Mouse (Mus musculus) left cerebral cortex, postnatal 36 days (tissue): ENCODE results near the gene Ccdc85c. TPM values are rescaled to one million over a fixed set of nuclear protein-coding genes. Genes with fewer than 3 reads are reported as not detected.

Experiments used
- DNase-seq, 2 experiments: peaks; one replicate each; pipeline ENCODE4 v3.0.0; 2021 to 2022; ENCODE audit warnings: low spot score in 2 of 2, mixed read lengths in 1 of 2
- intact Hi-C: fragments of 180-260 bp; cut with DNase I; formaldehyde crosslinking; loops from one replicate; pipeline ENCODE4 v1.15.1; 2025
- total RNA-seq, 2 experiments: library from RNA; stranded (reverse); gene quantifications; 2 replicates each; pipeline ENCODE4 v1.2.3; 2021

The Ccdc85c gene
- total RNA-seq, 2 experiments from 2014 or later = 75.2 to 77.4 TPM

DNA sequence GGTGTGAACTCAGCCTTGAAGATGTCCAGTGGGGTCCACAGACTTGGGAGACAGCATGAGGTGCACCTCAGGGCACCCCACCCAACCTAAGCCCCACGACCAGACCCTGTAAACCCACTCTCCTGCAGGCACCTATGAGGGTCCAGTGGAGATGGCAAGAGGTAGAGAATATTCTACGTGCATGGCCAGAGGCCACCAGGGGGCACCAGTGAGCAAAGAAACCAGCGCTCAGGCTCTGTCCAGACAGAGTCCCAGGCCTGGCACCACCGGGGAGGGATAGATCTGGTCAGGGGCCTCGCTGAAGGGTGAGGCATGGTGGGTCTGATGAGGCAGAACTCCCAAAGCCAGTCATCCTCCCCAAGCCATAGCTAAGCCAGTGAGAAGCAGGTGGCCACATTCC lies 68.6 kb downstream of the Ccdc85c start:
- DNase-seq = peak in 1 of 2 experiments; percentile 72
- intact Hi-C loops = loop anchor here (10.0 kb wide), 1 partner anchor 308 kb away; no protein-coding TSS in a partner anchor

- no peak for DNase-seq
- intact Hi-C loops = loop anchor here (10.0 kb wide), 1 partner anchor 310 kb away; no protein-coding TSS in a partner anchor
Measured at GRCm38 (mm10) chr12:108204978-108205377, 70.2 kb downstream of the Ccdc85c start.

DNA sequence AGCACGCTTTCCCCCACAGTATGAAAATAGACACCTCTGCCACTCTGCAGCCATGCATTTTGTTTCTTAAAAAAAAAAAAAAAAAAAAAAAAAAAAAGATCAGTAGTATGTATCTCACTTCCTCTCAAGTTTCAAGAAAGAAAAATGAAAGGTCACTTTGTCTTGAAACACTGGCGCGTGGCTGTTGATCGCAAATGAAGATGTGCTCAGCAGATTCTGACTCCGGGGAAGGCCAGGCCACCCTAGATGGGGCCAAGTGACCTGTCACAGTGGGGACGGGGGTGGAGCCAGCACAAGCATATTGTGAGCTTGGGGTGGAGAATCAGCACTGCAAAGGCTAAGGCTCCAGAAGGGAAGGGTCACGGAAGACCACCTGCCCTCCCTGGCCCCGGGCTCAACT lies 71.3 kb downstream of the Ccdc85c start:
- intact Hi-C loops = loop anchor here (10.0 kb wide), 1 partner anchor 311 kb away; no protein-coding TSS in a partner anchor
- DNase-seq = no peak

- DNase-seq = no peak
- intact Hi-C loops = loop anchor here (10.0 kb wide), 1 partner anchor 315 kb away; no protein-coding TSS in a partner anchor
Measured at GRCm38 (mm10) chr12:108200094-108200493, 75.1 kb downstream of the Ccdc85c start.

DNA sequence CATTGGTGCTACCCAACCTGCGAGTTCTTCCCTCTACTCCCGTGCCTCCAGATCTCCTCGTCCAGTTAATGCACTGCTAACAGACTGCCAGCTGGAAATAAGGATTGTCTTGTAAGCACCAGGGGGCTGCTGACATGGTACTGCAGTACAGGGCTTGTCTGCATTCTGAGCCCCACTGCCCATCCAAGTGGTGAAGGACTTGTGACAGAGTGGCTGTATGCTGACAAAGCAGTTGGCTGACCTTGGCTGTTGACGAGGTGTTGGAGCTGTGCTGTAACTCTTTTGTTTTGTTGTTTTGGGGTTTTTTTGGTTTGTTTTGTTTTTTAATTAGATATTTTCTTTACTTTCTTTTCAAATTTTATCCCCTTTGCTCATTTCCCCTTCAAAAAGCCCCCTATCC lies 76.8 kb downstream of the Ccdc85c start:
- intact Hi-C loops = no loop called here
- DNase-seq = no peak

DNA sequence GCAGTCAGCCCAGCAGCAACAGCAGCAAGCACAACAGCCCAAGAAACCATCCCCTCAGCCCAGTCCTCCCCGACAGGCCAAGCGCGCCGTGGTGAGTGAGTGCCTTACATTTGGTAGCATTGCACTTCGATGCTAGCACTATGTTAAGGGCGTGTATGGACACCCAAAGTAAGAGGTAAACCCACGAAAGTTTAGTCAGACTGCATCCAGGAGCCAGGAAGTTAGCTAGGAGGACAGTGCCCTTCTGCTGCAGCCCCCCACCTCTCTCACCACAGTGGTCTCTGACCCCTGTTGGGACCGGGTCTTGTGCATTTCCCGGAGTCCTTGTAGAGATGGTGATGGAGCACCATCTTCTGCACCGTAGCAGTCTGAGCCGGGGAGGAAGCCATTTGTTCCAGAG lies 79.5 kb downstream of the Ccdc85c start:
- no peak for DNase-seq
- intact Hi-C loops = no loop called here

DNA sequence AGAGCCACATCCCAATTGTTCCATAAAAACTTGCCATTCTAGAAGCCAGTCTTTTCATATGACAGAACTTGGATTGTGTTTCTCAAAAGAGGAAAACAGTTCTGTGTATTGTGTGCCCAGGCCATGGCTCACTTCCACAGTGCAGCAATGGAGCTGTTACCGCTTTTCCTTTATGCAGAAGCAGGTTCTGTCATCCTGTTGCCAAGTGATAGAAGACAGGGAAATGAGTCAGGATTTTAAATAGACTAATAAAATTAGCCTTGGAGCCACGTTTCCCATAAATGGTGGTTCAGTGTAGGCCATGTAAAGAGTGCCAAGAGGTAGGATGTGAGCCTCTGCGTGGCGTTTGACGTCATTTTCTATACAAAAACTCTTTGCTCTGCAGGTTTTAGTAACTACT lies 81.3 kb downstream of the Ccdc85c start:
- peak in 1 of 2 experiments; percentile 19 for DNase-seq
- intact Hi-C loops = no loop called here

DNA sequence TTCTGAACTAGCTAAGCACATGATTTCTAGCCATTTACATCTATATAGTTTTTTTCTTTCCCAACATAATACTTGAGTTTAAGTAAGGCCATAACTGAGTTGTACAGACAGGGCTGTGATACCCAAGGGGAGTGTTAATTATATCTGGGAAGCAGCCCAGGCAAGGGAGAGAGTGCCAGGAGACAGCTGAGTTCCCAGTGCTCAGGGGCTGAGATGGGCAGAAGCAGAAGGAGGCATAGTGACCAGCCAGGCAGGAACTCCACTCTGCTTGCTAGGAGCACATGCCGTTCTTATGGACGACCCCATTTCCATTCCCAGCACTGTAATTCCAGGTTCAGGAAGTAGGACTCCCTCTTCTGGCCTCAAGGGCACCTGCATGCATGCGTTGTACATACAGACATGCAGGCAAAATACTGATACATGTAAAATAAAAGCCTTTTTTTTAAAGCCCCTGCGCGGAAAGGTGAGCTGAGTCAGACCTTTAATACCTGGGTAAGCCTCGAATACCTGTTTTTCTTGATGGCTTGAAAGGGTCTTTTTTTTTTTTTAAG lies 87.6 kb downstream of the Ccdc85c start:
- intact Hi-C loops = no loop called here
- no peak for DNase-seq

DNA sequence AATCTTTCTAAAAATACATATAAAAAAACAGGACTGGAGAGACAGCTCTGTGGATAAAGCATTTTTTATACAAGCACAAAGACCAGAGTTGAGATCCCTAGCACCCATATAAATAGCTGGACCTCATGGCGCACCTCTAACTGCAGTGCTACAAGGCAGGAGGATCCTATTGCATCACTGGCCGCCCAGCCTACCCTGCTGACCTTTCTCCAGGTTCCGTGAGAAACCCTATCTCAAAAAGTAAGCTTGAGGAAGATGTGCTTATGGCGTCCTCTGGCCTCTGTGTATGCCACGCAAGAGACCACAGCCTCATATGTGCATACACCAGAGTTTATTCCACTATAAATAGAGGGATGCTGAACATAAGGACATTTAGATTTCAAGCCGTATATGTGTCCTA lies 93.5 kb downstream of the Ccdc85c start:
- no peak for DNase-seq
- intact Hi-C loops = no loop called here

GRCm38 (mm10) chr12:108179321-108180266 lies 95.6 kb downstream of the Ccdc85c start, which contains the start of gene Ccnk:
Gene Ccnk, plus strand, starts transcription at chr12:108179579.
- intact Hi-C loops = no loop called here
- peak; percentile 99 for DNase-seq

DNA sequence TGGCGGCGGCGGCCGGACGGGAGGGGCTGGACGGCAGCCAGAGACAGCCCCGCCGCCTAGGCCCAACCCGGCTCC lies 96.1 kb downstream of the Ccdc85c start, which contains the start of gene Setd3:
Gene Setd3, minus strand, starts transcription at position 69 of the 75 bp plus-strand sequence.
- DNase-seq = no peak

DNA sequence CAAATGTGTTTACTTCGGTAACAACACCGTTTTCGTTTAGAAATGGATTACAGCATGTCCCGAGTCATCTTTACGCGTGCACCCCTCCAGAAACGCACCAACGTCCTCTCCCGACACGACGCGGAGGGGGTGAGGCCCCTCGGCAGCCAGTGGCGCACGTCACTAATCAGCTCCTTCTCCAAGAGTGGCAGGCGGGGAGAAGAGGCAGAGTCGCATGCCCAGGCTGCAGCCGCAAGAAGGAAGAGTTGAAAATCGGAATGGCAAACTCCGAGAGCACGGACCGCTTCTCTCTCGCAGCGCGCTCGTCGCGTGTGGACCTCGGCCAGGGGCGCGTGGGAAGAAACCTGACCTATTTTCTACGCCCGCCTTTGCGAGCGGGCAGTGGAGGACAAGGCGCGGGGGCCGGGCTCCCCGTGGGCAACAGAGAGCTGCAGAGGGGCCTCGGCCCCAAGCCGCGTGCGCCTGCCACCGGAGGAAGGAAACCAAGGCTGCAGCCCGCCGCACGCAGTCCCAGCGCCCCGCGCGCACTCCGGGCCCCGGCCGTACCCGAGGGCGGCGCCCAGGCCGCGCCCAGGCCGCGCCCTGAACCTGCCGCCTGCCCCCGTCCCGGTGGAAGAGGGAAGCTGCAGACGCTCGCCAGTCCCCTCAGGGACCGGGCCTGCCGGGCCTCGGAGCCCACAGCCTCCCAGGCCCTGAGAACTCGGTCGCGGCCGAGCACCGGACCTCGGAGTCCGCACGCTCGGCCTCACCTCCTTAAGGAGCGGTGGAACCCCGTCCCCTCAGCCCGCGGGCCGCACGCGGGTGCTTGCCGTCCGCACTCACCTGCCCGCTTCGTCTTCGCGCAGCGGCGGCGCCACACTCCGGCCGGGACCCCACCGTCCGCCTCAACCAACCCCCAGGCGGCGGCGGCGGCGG lies 96.6 kb downstream of the Ccdc85c start:
- intact Hi-C loops = no loop called here

More for the DNA sequence above, 96.1 kb downstream of the Ccdc85c start, which contains the start of gene Setd3:
- intact Hi-C loops = no loop called here

DNA sequence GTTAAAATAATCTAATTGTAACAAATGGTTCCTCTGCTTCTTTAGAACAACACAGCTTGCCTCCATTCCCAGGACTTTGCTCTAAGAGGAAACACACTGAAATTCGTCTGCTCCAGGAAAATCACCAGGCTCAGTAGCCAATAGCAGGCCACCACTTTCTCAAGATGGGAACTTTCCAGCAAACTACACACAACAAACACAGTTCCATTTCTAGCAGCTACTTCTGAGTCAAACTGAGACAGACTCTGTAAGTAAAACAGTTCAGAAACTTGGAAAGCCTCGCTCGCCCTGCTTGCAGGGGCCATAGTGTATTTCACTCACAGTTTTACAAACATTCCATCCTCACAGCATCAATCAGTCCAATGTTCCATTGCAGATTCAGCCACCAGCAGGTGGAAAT lies 98.9 kb downstream of the Ccdc85c start:
- no peak for DNase-seq
- intact Hi-C loops = no loop called here

More for the DNA sequence above, 96.6 kb downstream of the Ccdc85c start:
- peak; percentile 76 to 78 for DNase-seq

DNA sequence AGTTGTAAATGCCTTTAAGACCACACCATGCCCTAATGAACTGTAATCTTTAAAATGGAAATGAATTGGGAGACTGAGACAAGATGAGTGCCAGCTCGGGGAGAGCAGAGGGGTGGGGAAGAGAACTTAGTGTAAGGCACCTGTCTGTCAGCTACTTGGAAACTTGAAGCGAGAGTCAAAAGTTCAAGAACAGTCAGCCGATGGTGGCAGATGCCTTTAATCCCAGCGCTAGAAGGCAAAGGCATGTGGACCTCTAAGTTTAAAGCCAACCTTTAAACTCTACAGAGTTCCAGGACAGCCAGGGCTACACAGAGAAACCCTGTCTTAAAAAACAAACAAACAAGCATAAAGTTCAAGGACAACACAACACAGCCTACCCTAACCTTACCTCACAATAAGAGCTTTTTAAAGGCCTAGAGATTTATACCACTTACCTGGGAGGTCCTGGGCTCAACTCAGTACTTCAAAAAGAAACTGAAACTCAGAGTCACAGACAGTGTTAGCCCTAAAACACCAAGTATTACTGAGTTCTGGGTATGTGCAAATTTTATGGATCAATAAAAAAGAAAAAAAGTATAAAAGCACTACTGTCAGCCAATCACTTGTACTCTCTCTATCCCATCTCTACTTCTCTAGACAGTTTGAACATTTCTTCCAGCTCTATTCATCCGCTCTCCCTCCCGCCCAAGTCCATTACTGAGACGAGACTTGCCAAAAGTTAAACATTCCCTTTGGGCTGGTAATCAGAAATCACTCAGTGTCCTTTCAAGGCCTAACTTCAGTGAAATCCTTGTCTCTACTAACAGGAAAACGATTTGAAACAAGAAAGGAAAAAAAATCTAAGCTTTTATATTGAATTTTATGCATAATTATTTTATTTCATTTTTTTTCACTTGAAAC lies 100.4 kb downstream of the Ccdc85c start:
- no peak for DNase-seq
- intact Hi-C loops = no loop called here

DNA sequence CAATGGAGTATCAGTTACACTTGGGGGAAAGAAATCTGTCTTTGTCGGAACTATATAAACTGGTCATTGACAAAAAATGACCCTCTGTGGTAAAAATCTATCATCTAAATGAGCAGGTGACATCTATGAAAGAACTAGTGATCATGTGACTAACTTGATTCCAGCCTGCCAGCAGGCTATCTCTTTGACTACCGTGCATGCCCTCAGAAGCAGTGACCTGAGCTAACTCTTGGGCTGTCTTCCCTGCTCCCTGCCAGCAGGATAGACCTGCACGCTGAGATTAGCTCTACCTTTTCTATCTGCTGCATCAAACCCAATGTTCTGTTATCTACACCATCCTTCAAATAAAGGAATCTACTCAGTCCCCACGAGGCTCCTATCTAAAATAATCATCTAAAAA lies 102.6 kb downstream of the Ccdc85c start:
- intact Hi-C loops = no loop called here
- no peak for DNase-seq

DNA sequence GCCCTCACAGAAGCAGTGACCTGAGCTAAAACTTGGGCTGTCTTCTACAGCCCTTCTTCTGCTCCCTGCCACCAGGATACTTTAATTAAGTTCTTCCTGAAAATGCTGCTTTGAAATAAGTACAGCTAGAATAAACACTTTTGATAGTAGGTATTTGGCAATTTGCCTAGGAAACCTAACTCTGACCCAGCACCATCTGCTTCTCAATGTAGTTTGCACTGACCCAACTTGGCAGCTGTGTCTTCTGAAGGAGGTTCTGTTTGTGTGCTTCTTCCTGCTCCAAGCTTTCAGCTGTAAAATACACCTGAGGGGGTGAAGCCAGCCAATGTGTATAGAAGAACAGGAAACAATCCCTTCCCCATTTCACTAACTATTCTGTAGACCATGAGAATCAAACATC lies 103.9 kb downstream of the Ccdc85c start:
- intact Hi-C loops = no loop called here
- no peak for DNase-seq

DNA sequence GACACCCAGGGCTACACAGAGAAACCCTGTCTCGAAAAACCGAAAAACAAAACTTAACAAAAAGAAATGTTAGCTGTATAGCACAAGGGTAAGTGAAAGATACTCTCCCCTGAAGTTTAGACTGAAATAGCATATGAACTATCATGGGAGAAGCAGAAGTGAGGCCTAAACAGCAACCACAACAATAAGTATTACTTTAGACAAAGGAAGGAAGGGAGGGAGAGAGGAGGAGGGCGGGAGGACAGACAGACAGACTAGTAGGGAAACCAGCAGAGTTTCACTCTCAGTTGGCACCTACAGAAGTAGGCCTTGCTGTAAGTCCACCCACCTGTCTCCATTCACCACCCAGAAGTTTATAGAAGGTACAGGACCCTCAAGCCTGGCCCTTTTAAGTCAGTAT lies 104.8 kb downstream of the Ccdc85c start:
- intact Hi-C loops = no loop called here
- no peak for DNase-seq

DNA sequence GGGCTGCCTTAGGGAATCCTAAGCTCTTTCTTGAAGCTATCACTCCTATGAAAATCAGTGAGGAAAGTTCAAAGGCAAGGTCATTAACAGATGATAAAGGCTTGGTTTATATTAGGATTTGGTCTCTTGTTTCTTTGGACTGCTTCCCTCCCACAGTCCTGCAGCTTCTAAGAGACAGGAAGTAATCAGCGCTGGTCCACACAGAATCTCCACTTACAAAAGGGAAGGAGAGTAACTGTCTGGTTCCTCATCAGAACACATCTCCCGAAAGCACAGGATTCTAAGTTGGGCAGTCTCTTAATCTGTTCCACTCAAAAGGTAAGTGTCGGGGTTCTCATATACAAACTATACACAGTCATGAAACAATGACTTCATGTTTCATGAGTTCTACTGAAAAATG lies 106.3 kb downstream of the Ccdc85c start:
- intact Hi-C loops = no loop called here

GRCm38 (mm10) chr12:108163706-108164105 lies 111.5 kb downstream of the Ccdc85c start:
- DNase-seq = no peak
- intact Hi-C loops = no loop called here

More for the DNA sequence above, 106.3 kb downstream of the Ccdc85c start:
- DNase-seq = no peak
